Mouse (Mus musculus): ENCODE measurements around the gene Grin2d.
A peak's percentile ranks its signal among the peaks of the same experiment; 100 is the strongest.

- TF ChIP-seq POLR2A (IDR thresholded peaks at IDR 0.05; ENCODE audit: borderline replicate concordance, low read depth, low read length) (no peak), CTCF (IDR thresholded peaks at IDR 0.05; ENCODE audit: low read depth, low read length) (peak; percentile 100)
Observed at GRCm38 (mm10) chr7:45801348-45801747, 76.8 kb downstream of the Grin2d start.

Measured in bone marrow macrophage, adult 2 months (primary cell).